Mouse (Mus musculus) embryo, embryonic 11 days (tissue): ENCODE measurements around the gene Slc27a3.
"Not testable (repeated sequence)": the region's sequence is repeated elsewhere in the genome, so short reads cannot be mapped to it uniquely, and the experiment has no call there.

Experiments
- DNase-seq: peaks from one replicate; pipeline ENCODE4 v3.0.0-alpha.2; 2015

The Slc27a3 gene

GRCm38 (mm10) chr3:90388726-90389510 is 820 bp downstream of the Slc27a3 start:
- DNase-seq: peak; percentile 83

DNA sequence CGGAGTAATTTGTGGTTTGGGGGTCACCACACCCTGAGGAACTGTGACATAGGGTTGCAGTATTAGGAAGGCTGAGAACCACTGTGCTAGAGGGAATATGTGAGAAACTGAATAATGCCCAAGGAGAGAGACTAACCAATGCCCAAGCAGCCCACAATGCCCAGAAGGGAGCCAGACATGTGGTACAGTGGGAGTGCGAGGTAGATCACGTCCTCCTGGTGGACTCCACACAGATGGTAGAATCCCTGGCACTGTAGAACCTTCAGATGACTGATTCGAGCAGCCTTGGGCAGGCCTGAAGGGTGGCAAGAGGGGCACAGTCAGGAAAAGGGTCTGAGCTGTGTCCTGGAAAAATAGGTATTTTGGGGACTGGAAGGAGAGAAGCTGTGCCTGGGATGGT is 1.5 kb downstream of the Slc27a3 start:
- DNase-seq: no peak

DNA sequence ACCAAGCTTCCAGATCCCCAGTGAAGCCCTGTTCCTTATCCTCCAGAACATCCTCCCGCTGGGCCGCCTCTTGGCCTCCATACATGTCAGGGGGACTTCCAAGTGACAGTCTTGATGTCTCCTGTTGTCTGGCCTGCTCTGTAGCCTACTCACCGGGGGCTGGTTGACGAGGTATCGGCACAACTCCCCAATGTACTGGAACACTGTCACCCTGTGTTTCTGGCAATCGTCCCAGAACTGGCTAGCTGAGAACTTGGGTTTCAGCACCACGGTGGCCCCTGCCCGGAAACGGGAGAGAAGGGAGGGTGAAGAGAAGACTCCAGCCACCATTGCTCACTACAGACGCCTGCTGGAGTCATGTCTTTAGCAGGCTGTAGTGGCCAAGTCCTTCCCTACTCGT is 2.3 kb downstream of the Slc27a3 start:
- DNase-seq: no peak

DNA sequence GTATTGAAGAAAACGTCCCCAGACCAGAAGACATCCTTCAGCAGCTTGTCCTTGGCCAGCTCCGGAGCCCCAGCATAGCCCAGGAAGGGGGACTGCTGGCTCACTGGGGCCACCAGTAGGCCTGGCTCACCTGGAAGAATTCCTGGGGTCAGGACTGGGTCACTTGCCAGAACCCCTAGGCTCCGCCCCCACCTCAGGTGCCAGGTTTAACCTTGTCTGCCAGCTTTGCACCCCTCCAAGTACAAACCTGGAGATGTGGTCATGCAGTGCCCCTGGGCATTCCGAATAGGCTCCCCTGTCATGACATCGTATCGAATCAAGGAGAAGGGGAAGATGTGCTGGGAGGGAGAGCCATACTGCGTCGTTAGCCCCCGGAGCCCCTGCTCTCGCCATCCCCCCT is 2.9 kb downstream of the Slc27a3 start:
- no peak for DNase-seq

DNA sequence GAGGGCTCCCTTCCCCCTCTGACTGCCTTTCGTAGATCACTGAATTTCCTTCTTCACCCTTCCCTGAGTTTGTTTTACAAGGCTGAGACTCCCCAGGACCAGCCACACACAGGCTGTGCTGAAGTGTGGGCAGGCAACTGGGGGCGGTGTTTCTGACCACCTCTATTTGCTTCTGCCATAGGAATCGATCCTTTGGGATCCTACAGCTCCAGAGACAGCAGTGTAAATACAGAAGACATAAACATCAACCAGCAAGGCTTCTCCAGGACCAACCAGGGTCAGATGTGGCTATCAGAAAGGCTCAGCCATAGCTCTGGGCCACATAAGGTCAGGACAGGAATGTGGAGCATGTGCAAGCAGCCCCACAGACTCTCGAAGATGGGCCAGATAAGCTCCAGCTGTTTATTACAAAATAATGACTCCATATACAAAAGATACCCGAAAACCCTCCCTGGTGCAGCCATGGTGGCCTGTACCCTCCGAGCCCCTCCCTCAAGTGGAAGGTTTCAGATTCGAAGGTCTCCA is 4.8 kb downstream of the Slc27a3 start:
- no peak for DNase-seq

GRCm38 (mm10) chr3:90383690-90384089 is 6.0 kb downstream of the Slc27a3 start:
- DNase-seq: no peak

DNA sequence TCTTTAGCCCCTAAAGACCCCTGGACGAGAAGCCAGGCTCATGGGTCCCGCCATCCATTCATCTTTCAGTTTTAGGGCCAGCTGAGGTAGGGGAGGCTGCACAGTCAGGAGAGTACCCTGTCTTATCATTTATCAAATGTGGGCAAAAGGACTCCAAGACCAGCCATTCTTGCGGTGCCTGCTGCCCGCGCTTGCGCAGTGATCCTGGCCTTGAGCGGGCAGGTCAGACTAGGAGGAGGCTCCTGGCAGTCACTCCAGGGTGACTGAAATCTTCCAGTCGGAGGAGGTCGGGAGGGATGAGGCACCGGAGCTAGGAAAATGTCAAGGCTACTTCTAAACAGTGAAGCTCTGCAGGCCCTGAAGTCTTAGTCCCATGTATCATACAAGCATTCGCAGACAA is 8.0 kb downstream of the Slc27a3 start:
- DNase-seq: no peak

- no peak for DNase-seq
Measured at GRCm38 (mm10) chr3:90378496-90378895, 11.2 kb downstream of the Slc27a3 start.

- DNase-seq: peak; percentile 65
Measured at GRCm38 (mm10) chr3:90376247-90376585, 13.5 kb downstream of the Slc27a3 start.

- DNase-seq: no peak
Measured at GRCm38 (mm10) chr3:90375562-90376246, 14.0 kb downstream of the Slc27a3 start.

DNA sequence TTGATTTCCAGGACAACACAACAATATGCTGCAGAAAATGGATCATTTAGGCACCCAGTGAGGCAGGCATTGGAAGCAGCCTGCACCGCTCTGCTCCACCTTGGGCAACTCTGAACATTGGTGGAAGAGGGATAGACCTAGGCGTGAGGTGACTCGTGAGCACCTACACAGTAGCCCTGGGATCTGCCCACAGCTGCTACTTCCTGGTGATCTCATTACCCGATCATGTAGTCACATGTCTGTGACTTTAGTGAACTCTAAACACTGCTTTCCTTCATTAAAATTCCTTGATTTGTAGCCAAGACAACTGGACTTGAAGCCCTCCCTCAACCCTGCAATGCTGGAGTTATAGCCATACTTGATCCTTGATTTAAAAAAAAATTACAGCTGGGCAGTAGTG is 15.4 kb downstream of the Slc27a3 start:
- DNase-seq: no peak

- DNase-seq: peak; percentile 91
Measured at GRCm38 (mm10) chr3:90373432-90374028, 16.2 kb downstream of the Slc27a3 start.

DNA sequence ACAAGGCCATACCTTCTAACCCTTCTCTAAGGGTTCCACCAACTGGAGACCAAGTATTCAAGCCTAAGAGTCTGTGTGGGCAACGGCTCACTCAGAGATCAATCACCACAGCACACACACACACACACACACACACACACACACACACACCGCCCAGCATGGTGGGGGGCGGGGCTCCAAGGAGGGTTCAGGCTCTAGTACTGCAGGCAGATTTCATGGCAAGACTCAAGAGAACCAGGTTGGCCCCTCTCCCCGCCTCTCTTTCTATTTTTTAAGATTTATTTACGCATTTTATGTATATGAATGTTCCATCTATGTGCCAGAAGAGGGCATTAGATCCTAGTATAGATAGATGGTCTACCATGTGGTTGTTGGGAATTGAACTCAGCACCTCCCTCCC is 16.9 kb downstream of the Slc27a3 start:
- DNase-seq: no peak

DNA sequence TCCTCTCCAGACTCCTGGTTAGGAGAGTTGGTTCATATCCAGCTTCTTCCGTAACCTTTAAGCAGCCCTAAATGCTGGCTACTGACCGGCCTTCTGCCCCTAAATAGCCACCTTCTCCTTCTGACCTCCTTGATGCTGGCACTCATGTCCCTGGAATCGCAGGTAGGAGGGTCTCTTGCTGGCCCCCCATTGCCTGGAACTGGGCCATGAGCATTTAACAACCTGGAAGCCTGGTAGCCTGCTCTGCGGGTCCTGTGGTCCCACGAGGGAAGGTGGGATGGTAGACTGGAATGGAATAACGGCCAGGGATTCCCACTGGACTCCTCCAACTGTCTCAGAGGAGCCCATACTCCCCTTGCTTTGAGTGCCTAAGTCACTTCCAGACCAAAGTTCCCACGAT is 17.9 kb downstream of the Slc27a3 start:
- no peak for DNase-seq

GRCm38 (mm10) chr3:90369041-90369440 is 20.7 kb downstream of the Slc27a3 start:
- DNase-seq: no peak

- DNase-seq: no peak
Measured at GRCm38 (mm10) chr3:90367001-90367632, 22.6 kb downstream of the Slc27a3 start.

- no peak for DNase-seq
Measured at GRCm38 (mm10) chr3:90362346-90362745, 27.4 kb downstream of the Slc27a3 start.

DNA sequence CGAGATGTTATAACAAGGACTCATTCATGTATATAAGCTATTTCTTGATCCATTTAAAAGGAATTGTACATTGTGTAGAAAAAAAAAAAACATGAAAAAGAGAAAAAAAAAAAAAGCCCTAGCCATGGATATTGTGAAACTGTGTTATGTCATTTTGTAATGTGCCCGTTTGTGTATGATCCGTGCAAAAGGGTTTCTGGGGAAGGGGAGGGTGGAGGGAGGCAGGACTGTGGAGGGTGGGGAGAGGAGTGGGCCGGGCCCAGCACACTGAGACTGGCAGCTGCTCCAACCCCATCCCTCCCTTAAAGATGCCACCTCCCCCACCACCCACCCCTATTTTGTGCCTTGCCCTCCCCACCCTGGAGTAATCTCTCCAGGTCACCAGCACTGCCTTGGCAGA is 28.3 kb downstream of the Slc27a3 start:
- DNase-seq: no peak

- no peak for DNase-seq
Measured at GRCm38 (mm10) chr3:90359230-90359629, 30.5 kb downstream of the Slc27a3 start.

GRCm38 (mm10) chr3:90357959-90358358 is 31.8 kb downstream of the Slc27a3 start:
- DNase-seq: no peak

DNA sequence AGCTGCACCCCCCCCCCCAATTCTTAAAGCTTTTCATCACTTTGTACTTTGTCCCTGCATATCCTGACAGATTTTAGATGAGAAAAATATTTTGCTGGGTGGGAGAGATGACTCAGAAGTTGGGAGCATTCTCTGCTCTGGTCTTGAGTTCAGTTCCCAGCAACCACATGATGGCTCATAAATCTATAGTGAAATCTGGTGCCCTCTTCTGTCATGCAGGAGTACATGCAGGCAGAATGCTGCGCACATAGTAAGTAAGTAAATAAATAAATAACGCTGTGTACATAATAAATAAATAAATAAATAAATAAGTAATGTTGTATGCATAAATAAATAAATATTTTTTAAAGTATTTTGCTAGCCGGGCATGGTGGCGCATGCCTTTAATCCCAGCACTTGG is 41.9 kb downstream of the Slc27a3 start:
- no peak for DNase-seq

DNA sequence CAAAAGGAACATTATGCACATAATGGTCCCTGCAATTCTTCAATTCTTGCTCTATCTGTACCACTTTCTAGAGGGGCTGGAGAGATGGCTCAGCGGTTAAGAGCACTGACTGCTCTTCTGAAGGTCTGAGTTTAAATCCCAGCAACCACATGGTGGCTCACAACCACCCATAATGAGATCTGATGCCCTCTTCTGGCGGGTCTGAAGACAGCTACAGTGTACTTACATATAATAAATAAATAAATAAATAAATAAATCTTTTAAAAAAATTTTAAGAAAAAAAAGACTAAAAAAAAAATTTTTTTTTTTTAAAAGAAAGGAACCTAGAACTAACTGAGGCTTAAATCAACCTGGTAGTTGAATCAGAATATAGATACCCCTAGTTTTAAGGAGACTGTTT is 46.9 kb downstream of the Slc27a3 start:
- DNase-seq: not testable (repeated sequence)

DNA sequence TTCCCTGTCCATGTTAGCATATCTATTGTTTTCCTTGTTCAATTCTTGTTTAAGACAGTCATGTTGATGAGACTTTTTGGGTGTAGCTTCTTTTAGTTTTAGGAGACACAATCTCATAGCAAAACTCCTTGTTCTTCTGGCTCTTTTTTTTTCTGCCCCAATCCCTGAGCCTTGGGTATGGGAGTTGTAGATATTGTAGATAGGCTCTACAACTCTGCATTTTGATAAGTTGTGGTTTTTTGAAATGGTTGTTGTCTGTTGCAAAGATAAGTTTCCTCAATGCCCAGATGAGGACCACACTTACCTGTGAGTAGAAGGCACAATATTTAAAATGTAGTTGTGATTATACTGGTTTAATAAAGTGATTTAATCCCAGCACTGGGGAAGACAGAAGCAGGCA is 49.6 kb downstream of the Slc27a3 start:
- DNase-seq: no peak

- no peak for DNase-seq
Measured at GRCm38 (mm10) chr3:90338190-90338589, 51.5 kb downstream of the Slc27a3 start.
